Mouse (Mus musculus) heart, postnatal 0 days (tissue): ENCODE results near the gene Myo16. TPM values are rescaled to one million over a fixed set of nuclear protein-coding genes. Genes with fewer than 3 reads are reported as not detected.

Experiments
- ATAC-seq: fragments of 200-750 bp; cut with Nextera tagmentation; 2 replicates; pipeline ENCODE4 v1.8.0; 2017; ENCODE audit warnings: low read depth, moderate number of reproducible peaks, moderate library complexity; ENCODE audit not compliant: insufficient read depth
- DNase-seq: peaks from one replicate; pipeline ENCODE4 v3.0.0-alpha.2; 2016; ENCODE audit warnings: low spot score
- H3K27ac ChIP-seq: fragments of 300-500 bp; sonication (generic); 2 replicates; pipeline ENCODE4 v1.5.1; 2014; ENCODE audit warnings: low read depth, mild to moderate bottlenecking
- H3K27me3 ChIP-seq: fragments of 300-500 bp; sonication (generic); 2 replicates; pipeline ENCODE4 v1.6.1; 2014; ENCODE audit warnings: low read length, mixed read lengths; ENCODE audit not compliant: control insufficient read depth, insufficient read depth
- H3K36me3 ChIP-seq: fragments of 300-500 bp; sonication (generic); replicated peaks from 2 replicates; pipeline ENCODE4 v1.6.1; 2014; ENCODE audit warnings: low read length, mixed read lengths; ENCODE audit not compliant: control insufficient read depth, insufficient read depth
- H3K4me1 ChIP-seq: fragments of 300-500 bp; sonication (generic); 2 replicates; pipeline ENCODE4 v1.6.1; 2014; ENCODE audit warnings: antibody characterized with exemption; ENCODE audit not compliant: control insufficient read depth, insufficient read depth
- H3K4me2 ChIP-seq: fragments of 300-500 bp; sonication (generic); 2 replicates; pipeline ENCODE4 v1.6.1; 2014; ENCODE audit warnings: low read depth, mild to moderate bottlenecking, low read length, moderate library complexity
- H3K4me3 ChIP-seq: fragments of 300-500 bp; sonication (generic); 2 replicates; pipeline ENCODE4 v1.5.1; 2014; ENCODE audit warnings: low read depth, low read length
- H3K9ac ChIP-seq: fragments of 300-500 bp; sonication (generic); replicated peaks from 2 replicates; pipeline ENCODE4 v1.6.1; 2014; ENCODE audit warnings: low read depth, low read length, mixed read lengths
- H3K9me3 ChIP-seq: fragments of 300-500 bp; sonication (generic); replicated peaks from 2 replicates; pipeline ENCODE4 v1.6.1; 2016; ENCODE audit warnings: low read length; ENCODE audit not compliant: control insufficient read depth
- CTCF ChIP-seq: IDR thresholded peaks from 2 replicates; pipeline ENCODE4 v1.5.1; 2016; ENCODE audit warnings: antibody characterized with exemption, control low read depth, low read depth
- EP300 ChIP-seq: IDR thresholded peaks from 2 replicates; pipeline ENCODE4 v1.6.1; 2016; ENCODE audit warnings: antibody characterized with exemption, low read depth
- WGBS: fragments of 180-500 bp; shearing (Covaris S2); extraction: QIAGEN DNeasy Blood & Tissue Kit; methylation state at CpG from one replicate; pipeline ENCODE4 v1.1.7; 2014; 5-methylcytosine and 5-hydroxymethylcytosine counted together
- polyA plus RNA-seq: library from polyadenylated mRNA; unstranded; fragments of >200 nt; fragmentation: Nextera tagmentation; extraction: Ambion mirVana; gene quantifications from 2 replicates; pipeline ENCODE4 v1.2.1, GENCODE M21; 2015
- total RNA-seq: library from RNA; depleted of rRNA; stranded (reverse); fragments of >200 nt; gene quantifications from 2 replicates; pipeline ENCODE4 v1.2.3, GENCODE M21; 2014; ENCODE audit warnings: low replicate concordance

Myo16 gene
- total and polyA plus RNA-seq, 2 experiments from 2014 or later = not detected

GRCm38 (mm10) chr8:10631006-10631405 lies 477.3 kb downstream of the Myo16 start:
- no peak overlapping the region for H3K4me3 ChIP-seq
- no peaks in the 10 kb centered on the region for H3K4me1 ChIP-seq
- DNase-seq (no peak), ATAC-seq (no peak)
- no peak overlapping the region for H3K4me2 ChIP-seq
- TF ChIP-seq CTCF (no peak), EP300 (no peak)
- H3K27ac ChIP-seq = no peak overlapping the region
- 78% methylated on average over 2 of the region's 2 CpGs for WGBS
- no peak overlapping the region for H3K9ac ChIP-seq
- no peaks in the 10 kb centered on the region for H3K36me3 ChIP-seq
- H3K9me3 ChIP-seq = no peaks in the 10 kb centered on the region
- H3K27me3 ChIP-seq = no peaks in the 10 kb centered on the region

GRCm38 (mm10) chr8:10632603-10633002 lies 478.9 kb downstream of the Myo16 start:
- ATAC-seq (no peak), DNase-seq (no peak)
- Histone ChIP-seq H3K9ac (no peak overlapping the region), H3K27ac (no peak overlapping the region), H3K9me3 (no peaks in the 10 kb centered on the region), H3K27me3 (no peaks in the 10 kb centered on the region), H3K4me3 (no peak overlapping the region), H3K4me1 (no peaks in the 10 kb centered on the region), H3K4me2 (no peak overlapping the region), H3K36me3 (no peaks in the 10 kb centered on the region)
- TF ChIP-seq CTCF (no peak), EP300 (no peak)
- WGBS = 78% methylated on average over 6 of the region's 6 CpGs

GRCm38 (mm10) chr8:10633360-10634140 lies 479.8 kb downstream of the Myo16 start:
- H3K27me3 ChIP-seq = no peaks in the 10 kb centered on the region
- DNase-seq (no peak), ATAC-seq (no peak)
- H3K4me3 ChIP-seq = no peak overlapping the region
- no peaks in the 10 kb centered on the region for H3K4me1 ChIP-seq
- no peak for TF ChIP-seq CTCF
- no peak for TF ChIP-seq EP300
- H3K36me3 ChIP-seq = no peaks in the 10 kb centered on the region
- H3K9me3 ChIP-seq = no peaks in the 10 kb centered on the region
- H3K9ac ChIP-seq = no peak overlapping the region
- 48% methylated on average over 12 of the region's 12 CpGs for WGBS
- no peak overlapping the region for H3K27ac ChIP-seq
- H3K4me2 ChIP-seq = no peak overlapping the region

- Histone ChIP-seq H3K9me3 (no peaks in the 10 kb centered on the region), H3K9ac (no peak overlapping the region), H3K4me1 (no peaks in the 10 kb centered on the region), H3K36me3 (no peaks in the 10 kb centered on the region), H3K27me3 (no peaks in the 10 kb centered on the region), H3K4me3 (no peak overlapping the region), H3K4me2 (no peak overlapping the region), H3K27ac (no peak overlapping the region)
- DNase-seq (no peak), ATAC-seq (no peak)
- TF ChIP-seq EP300 = no peak
- TF ChIP-seq CTCF = no peak
- 64% methylated on average over 13 of the region's 13 CpGs for WGBS
These were observed 480.7 kb downstream of the Myo16 start for GRCm38 (mm10) chr8:10634421-10634820.

- no peak overlapping the region for H3K4me2 ChIP-seq
These were observed 485.2 kb downstream of the Myo16 start for GRCm38 (mm10) chr8:10638871-10639270.

More at GRCm38 (mm10) chr8:10638871-10639270, 485.2 kb downstream of the Myo16 start:
- H3K4me3 ChIP-seq = no peak overlapping the region
- peaks cover 32% of the 10 kb centered on the region for H3K4me1 ChIP-seq
- 87% methylated on average over 8 of the region's 8 CpGs for WGBS
- H3K9me3 ChIP-seq = no peaks in the 10 kb centered on the region
- TF ChIP-seq EP300 = no peak
- no peak for TF ChIP-seq CTCF
- H3K36me3 ChIP-seq = no peaks in the 10 kb centered on the region
- no peak overlapping the region for H3K9ac ChIP-seq
- H3K27me3 ChIP-seq = no peaks in the 10 kb centered on the region
- no peak for DNase-seq
- ATAC-seq = no peak
- no peak overlapping the region for H3K27ac ChIP-seq
